Mouse (Mus musculus) embryonic fibroblast, embryonic 13.5 days (primary cell): ENCODE data around the gene Gnptab.

Source experiments
- CTCF ChIP-seq: IDR thresholded peaks from 2 replicates; pipeline ENCODE4 v1.5.1; 2011; ENCODE audit warnings: mild to moderate bottlenecking, control low read depth, low read length, moderate library complexity, borderline replicate concordance; ENCODE audit not compliant: insufficient read depth
- POLR2A ChIP-seq: IDR thresholded peaks from 2 replicates; pipeline ENCODE4 v1.6.1; 2011; ENCODE audit warnings: low read depth, mild to moderate bottlenecking, control low read depth, low read length, moderate library complexity

DNA sequence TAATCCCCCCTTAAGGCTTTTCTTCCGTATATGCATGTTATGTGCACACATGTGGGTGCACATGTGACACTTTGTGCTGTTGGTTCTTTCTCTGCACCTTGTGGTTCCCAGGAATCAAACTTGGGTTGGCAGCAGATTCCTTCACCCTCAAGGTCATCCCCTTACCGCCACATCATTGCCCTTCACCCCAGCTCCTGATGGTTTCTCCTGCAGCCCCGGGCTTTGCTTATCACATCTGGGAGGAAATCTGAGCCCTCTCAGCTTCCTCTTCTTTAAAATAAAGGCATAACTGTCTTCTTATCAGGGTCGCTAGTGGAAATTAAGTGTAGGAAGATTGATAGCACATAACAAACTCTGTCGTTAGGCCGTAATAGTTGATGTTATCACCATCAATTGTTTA, 3.1 kb downstream of the Gnptab start:
- no peak for TF ChIP-seq POLR2A
- TF ChIP-seq CTCF = no peak
